Mouse (Mus musculus) layer of hippocampus, postnatal 25 days (tissue): ENCODE results near the gene Spata19. TPM values are rescaled to one million over a fixed set of nuclear protein-coding genes. Genes with fewer than 3 reads are reported as not detected.

ENCODE experiments used
- DNase-seq, 2 experiments: peaks; one replicate each; pipeline ENCODE4 v3.0.0; 2022; ENCODE audit warnings: mixed read lengths in 2 of 2, low spot score in 1 of 2; ENCODE audit errors: extremely low spot score in 1 of 2
- total RNA-seq, 2 experiments: library from RNA; stranded (reverse); gene quantifications; 2 replicates each; pipeline ENCODE4 v1.2.3; 2021

Gene Spata19
- not detected for total RNA-seq

- no peak for DNase-seq
These were observed at the start of gene Spata19 for GRCm38 (mm10) chr9:27396500-27396899. TSS of gene Spata19 (plus strand) at chr9:27396800.

GRCm38 (mm10) chr9:27353082-27353481 lies 43.5 kb upstream of the Spata19 start:
- no peak for DNase-seq

- DNase-seq: no peak
These were observed 38.7 kb upstream of the Spata19 start for GRCm38 (mm10) chr9:27357893-27358292.

- no peak for DNase-seq
These were observed 29.4 kb upstream of the Spata19 start for GRCm38 (mm10) chr9:27367231-27367630.

GRCm38 (mm10) chr9:27369108-27369507 lies 27.5 kb upstream of the Spata19 start:
- no peak for DNase-seq

- DNase-seq: no peak
These were observed 20.9 kb upstream of the Spata19 start for GRCm38 (mm10) chr9:27375746-27376145.

- DNase-seq: no peak
These were observed 9.6 kb upstream of the Spata19 start for GRCm38 (mm10) chr9:27386951-27387350.

- no peak for DNase-seq
These were observed 4.6 kb downstream of the Spata19 start for GRCm38 (mm10) chr9:27401169-27401568.

- DNase-seq: no peak
These were observed 13.1 kb downstream of the Spata19 start for GRCm38 (mm10) chr9:27409733-27410132.

GRCm38 (mm10) chr9:27414058-27414460 lies 17.5 kb downstream of the Spata19 start:
- peak; percentile 66 to 89 for DNase-seq

GRCm38 (mm10) chr9:27424511-27424910 lies 27.9 kb downstream of the Spata19 start:
- no peak for DNase-seq

- DNase-seq: no peak
These were observed 32.0 kb downstream of the Spata19 start for GRCm38 (mm10) chr9:27428552-27428951.

GRCm38 (mm10) chr9:27433301-27433700 lies 36.7 kb downstream of the Spata19 start:
- DNase-seq: no peak

GRCm38 (mm10) chr9:27435936-27436335 lies 39.3 kb downstream of the Spata19 start:
- no peak for DNase-seq

- no peak for DNase-seq
These were observed 40.9 kb downstream of the Spata19 start for GRCm38 (mm10) chr9:27437391-27438061.

GRCm38 (mm10) chr9:27449780-27450422 lies 53.3 kb downstream of the Spata19 start:
- DNase-seq: no peak

Other genes with a start within 250 kb of the Spata19 start
- gene Jam3, start 241.4 kb upstream of the Spata19 start, total RNA-seq: 10 to 100 TPM; 43.0 to 44.2 TPM
- 10 to 100 TPM; 26.0 to 37.2 TPM for gene Igsf9b, start 97.6 kb upstream of the Spata19 start, total RNA-seq